Mouse (Mus musculus): ENCODE results near the gene Gm43517. TPM values are rescaled to one million over a fixed set of nuclear protein-coding genes. Genes with fewer than 3 reads are reported as not detected.

Gene Gm43517
- polyA plus RNA-seq, 1 experiment from 2014 or later: not detected

GRCm38 (mm10) chr12:49409833-49410232 lies 24.9 kb downstream of the Gm43517 start:
- whole genome bisulfite sequencing (ENCODE audit: insufficient replicate concordance): 81% methylated on average over 2 of the region's 2 CpGs
- Histone ChIP-seq H3K27me3 (ENCODE audit: control insufficient read depth, insufficient read depth, low read length) (peaks cover 3% of the 10 kb centered on the region; the same call in 1 of the 2 replicates), H3K9ac (ENCODE audit: low read depth, low read length) (no peak overlapping the region), H3K27ac (ENCODE audit: low read depth, low read length) (no peak overlapping the region), H3K4me2 (no peak overlapping the region), H3K4me3 (ENCODE audit: low read depth, low read length) (no peak overlapping the region), H3K4me1 (ENCODE audit: control insufficient read depth, insufficient read depth, low read length) (no peaks in the 10 kb centered on the region), H3K9me3 (replicated peaks; ENCODE audit: control insufficient read depth, low read length) (no peaks in the 10 kb centered on the region), H3K36me3 (ENCODE audit: control insufficient read depth, insufficient read depth, low read length) (no peaks in the 10 kb centered on the region)
- no peak for ATAC-seq (replicated peaks; ENCODE audit: insufficient number of reproducible peaks, low FRiP score, low TSS enrichment)

- Histone ChIP-seq H3K4me2 (no peak overlapping the region), H3K27me3 (ENCODE audit: control insufficient read depth, insufficient read depth, low read length) (no peaks in the 10 kb centered on the region), H3K36me3 (ENCODE audit: control insufficient read depth, insufficient read depth, low read length) (no peaks in the 10 kb centered on the region), H3K9ac (ENCODE audit: low read depth, low read length) (no peak overlapping the region), H3K9me3 (replicated peaks; ENCODE audit: control insufficient read depth, low read length) (no peaks in the 10 kb centered on the region), H3K27ac (ENCODE audit: low read depth, low read length) (no peak overlapping the region), H3K4me1 (ENCODE audit: control insufficient read depth, insufficient read depth, low read length) (no peaks in the 10 kb centered on the region), H3K4me3 (ENCODE audit: low read depth, low read length) (no peak overlapping the region)
- 71% methylated on average over 3 of the region's 3 CpGs for WGBS (ENCODE audit: insufficient replicate concordance)
- ATAC-seq (replicated peaks; ENCODE audit: insufficient number of reproducible peaks, low FRiP score, low TSS enrichment): no peak
These were observed 33.0 kb downstream of the Gm43517 start for GRCm38 (mm10) chr12:49417963-49418362.

Other genes with a start within 250 kb of the Gm43517 start
- 1.5 TPM in 2 replicates for gene Foxg1, start 2.5 kb upstream of the Gm43517 start, polyA plus RNA-seq (2014; fragmentation: Nextera tagmentation; extraction: Ambion mirVana)

Data from heart, embryonic 11.5 days (tissue).